Comparison of ENCODE assay signal across 8 mouse cellular contexts in genomic region chr12:108422495-108422857, GRCm38 (mm10). TPM values are rescaled to one million over a fixed set of nuclear protein-coding genes. Genes with fewer than 3 reads are reported as not detected.
DNase-seq lines count a peak whose midpoint lies in the region; ATAC-seq lines count a peak whose summit lies in the region.

No protein-coding gene starts in this region.

- H3K4me3 ChIP-seq in forebrain, embryonic 14.5 days (ENCODE audit: low read depth, low read length): peak overlapping the region; percentile 79
- H3K4me3 ChIP-seq in intestine, embryonic 15.5 days (replicated peaks): peak overlapping the region; percentile 91
- peak overlapping the region; percentile 58 for H3K4me3 ChIP-seq in liver, embryonic 16.5 days (ENCODE audit: low read depth, low read length)

- H3K9me3 ChIP-seq in forebrain, embryonic 14.5 days (replicated peaks; ENCODE audit: control insufficient read depth, low read length): no peaks in the 10 kb centered on the region
- H3K9me3 ChIP-seq in intestine, embryonic 15.5 days: no peaks in the 10 kb centered on the region
- no peaks in the 10 kb centered on the region for H3K9me3 ChIP-seq in liver, embryonic 16.5 days (replicated peaks; ENCODE audit: control insufficient read depth, low read length)

- peak overlapping the region; percentile 88 for H3K27ac ChIP-seq in forebrain, embryonic 14.5 days (ENCODE audit: low read depth, low read length)
- peak overlapping the region; percentile 86 for H3K27ac ChIP-seq in intestine, embryonic 15.5 days
- H3K27ac ChIP-seq in liver, embryonic 16.5 days (ENCODE audit: low read length): no peak overlapping the region

- peak overlapping the region; percentile 71 for H3K4me2 ChIP-seq in forebrain, embryonic 14.5 days (ENCODE audit: low read length)
- peak overlapping the region; percentile 83 for H3K4me2 ChIP-seq in intestine, embryonic 15.5 days (replicated peaks)
- H3K4me2 ChIP-seq in liver, embryonic 16.5 days (ENCODE audit: low read depth, low read length): peak overlapping the region; percentile 59

- H3K27me3 ChIP-seq in forebrain, embryonic 14.5 days (replicated peaks; ENCODE audit: control insufficient read depth, insufficient read depth, low read length): no peaks in the 10 kb centered on the region
- H3K27me3 ChIP-seq in intestine, embryonic 15.5 days (replicated peaks): no peaks in the 10 kb centered on the region
- peaks cover 28% of the 10 kb centered on the region for H3K27me3 ChIP-seq in liver, embryonic 16.5 days (ENCODE audit: control insufficient read depth, insufficient read depth, low read depth, low read length)

- peak overlapping the region; percentile 87 for H3K9ac ChIP-seq in forebrain, embryonic 14.5 days (ENCODE audit: low read length)
- peak overlapping the region; percentile 92 for H3K9ac ChIP-seq in intestine, embryonic 15.5 days
- no peak overlapping the region for H3K9ac ChIP-seq in liver, embryonic 16.5 days (ENCODE audit: low read depth, low read length)

- H3K4me1 ChIP-seq in forebrain, embryonic 14.5 days (ENCODE audit: control insufficient read depth, insufficient read depth, low read length): peaks cover 21% of the 10 kb centered on the region
- H3K4me1 ChIP-seq in intestine, embryonic 15.5 days (replicated peaks): 0 out of 2 replicates have a peak, but pooled peaks cover 3% of the 10 kb centered on the region
- no peaks in the 10 kb centered on the region for H3K4me1 ChIP-seq in liver, embryonic 16.5 days (ENCODE audit: control insufficient read depth, low read depth, low read length)

- H3K36me3 ChIP-seq in forebrain, embryonic 14.5 days (ENCODE audit: control insufficient read depth, insufficient read depth, low read length): no peaks in the 10 kb centered on the region
- H3K36me3 ChIP-seq in intestine, embryonic 15.5 days: no peaks in the 10 kb centered on the region
- H3K36me3 ChIP-seq in liver, embryonic 16.5 days (ENCODE audit: control insufficient read depth, insufficient read depth): no peaks in the 10 kb centered on the region

- WGBS in forebrain, embryonic 14.5 days: under 1% methylated on average over 10 of the region's 14 CpGs
- WGBS in intestine, embryonic 15.5 days: 1% methylated on average over 14 of the region's 14 CpGs
- 3% methylated on average over 13 of the region's 14 CpGs for whole genome bisulfite sequencing in liver, embryonic 16.5 days (ENCODE audit: insufficient replicate concordance)

- peak; percentile 66 for ATAC-seq in forebrain, embryonic 14.5 days
- ATAC-seq in intestine, embryonic 15.5 days: peak; percentile 77
- no peak for ATAC-seq in liver, embryonic 16.5 days (ENCODE audit: low read depth)
- no peak for ATAC-seq in megakaryocyte progenitor cell, adult 5-6 weeks (replicated peaks; ENCODE audit: poor library complexity)

- peak; percentile 58 for DNase-seq in layer of hippocampus, adult 11-12 months (ENCODE audit: low spot score)
- DNase-seq in layer of hippocampus, adult 8-10 months (ENCODE audit: low spot score in 2 of 2): no peak
- DNase-seq in brain, adult 2 months (ENCODE audit: low read depth, low spot score): peak; percentile 83
- peak; percentile 74 for DNase-seq in forebrain, embryonic 14.5 days (ENCODE audit: low spot score)
- peak; percentile 68 to 72 for DNase-seq in right cerebral cortex, postnatal 10 days (ENCODE audit: low spot score in 2 of 2)

RNA-seq across cellular contexts. Expression of gene Eml1, which starts 51.7 kb away (rescaled TPM):
- total RNA-seq in layer of hippocampus, adult 8-10 months (2022): 10 to 100 TPM; 43.0 to 51.1 (median 47.0) TPM
- polyA plus RNA-seq in forebrain, embryonic 14.5 days (2014; fragmentation: Nextera tagmentation; extraction: Ambion mirVana): 52.2 and 57.1 TPM in 2 replicates
- 63.7 and 67.0 TPM in 2 replicates for polyA plus RNA-seq in intestine, embryonic 15.5 days (2015; fragmentation: Nextera tagmentation; extraction: Ambion mirVana)
- polyA plus RNA-seq in liver, embryonic 16.5 days (2015; fragmentation: Nextera tagmentation; extraction: Ambion mirVana): 6.4 TPM in 2 replicates
- 0.07 TPM in 1 of 2 replicates, not detected in the other for total RNA-seq in megakaryocyte progenitor cell, adult 5-6 weeks (2015)
- not detected in 2 replicates for total RNA-seq in megakaryocyte progenitor cell, adult 5-6 weeks (2017)

Comparison
In these comparisons a context has a peak if more than half of its experiments do, and no peak if none do; other contexts are left out.
1. DNase-seq: peak in layer of hippocampus, adult 11-12 months (single experiment), brain, adult 2 months (single experiment), forebrain, embryonic 14.5 days (single experiment) and right cerebral cortex, postnatal 10 days (2 of 2); none in layer of hippocampus, adult 8-10 months (0 of 2).
2. ATAC-seq: peak in forebrain, embryonic 14.5 days (single experiment) and intestine, embryonic 15.5 days (single experiment); none in liver, embryonic 16.5 days (single experiment) and megakaryocyte progenitor cell, adult 5-6 weeks (single experiment).
3. Peak in every context shown above with its lines, with median percentiles within 50 percentile points of each other: H3K4me2 ChIP-seq and H3K4me3 ChIP-seq.